Mouse (Mus musculus): Measurements from ENCODE around the gene Lrrc75a. TPM values are rescaled to one million over a fixed set of nuclear protein-coding genes. Genes with fewer than 3 reads are reported as not detected.
A peak's percentile ranks its signal among the peaks of the same experiment; 100 is the strongest.

Lrrc75a gene
- polyA plus RNA-seq, 1 experiment = 109 TPM

- Histone ChIP-seq H3K27me3 (ENCODE audit: control insufficient read depth, insufficient read depth, low read length) (no peaks in the 10 kb centered on the region), H3K4me3 (ENCODE audit: low read depth, low read length) (no peak overlapping the region), H3K4me1 (ENCODE audit: control insufficient read depth, insufficient read depth, insufficient read length, low read length) (peaks cover 27% of the 10 kb centered on the region; the same call in 1 of the 2 replicates), H3K36me3 (ENCODE audit: control insufficient read depth, insufficient read depth, low read length) (no peaks in the 10 kb centered on the region), H3K27ac (ENCODE audit: insufficient read depth, low read depth, low read length) (peak overlapping the region; percentile 88)
- TF ChIP-seq CTCF (IDR thresholded peaks at IDR 0.05; ENCODE audit: extremely low read depth, insufficient read length, insufficient replicate concordance, low read depth, low read length) = no peak
- WGBS = 16% methylated on average over 11 of the region's 11 CpGs
Observed at GRCm38 (mm10) chr11:62630225-62630821, 18.0 kb downstream of the Lrrc75a start.

- WGBS = 12% methylated on average over 9 of the region's 9 CpGs
- no peaks in the 10 kb centered on the region for H3K27me3 ChIP-seq (ENCODE audit: control insufficient read depth, insufficient read depth, low read length)
- peak overlapping the region; percentile 88 for H3K27ac ChIP-seq (ENCODE audit: insufficient read depth, low read depth, low read length)
- no peak overlapping the region for H3K4me3 ChIP-seq (ENCODE audit: low read depth, low read length)
- TF ChIP-seq CTCF (IDR thresholded peaks at IDR 0.05; ENCODE audit: extremely low read depth, insufficient read length, insufficient replicate concordance, low read depth, low read length) (no peak; the same call in 1 of the 2 replicates), POLR2A (IDR thresholded peaks at IDR 0.05; ENCODE audit: low read depth, low read length) (0 out of 2 replicates have a peak, but pooled peaks have one; percentile 26)
- H3K4me1 ChIP-seq (ENCODE audit: control insufficient read depth, insufficient read depth, insufficient read length, low read length) = peaks cover 27% of the 10 kb centered on the region; the same call in 1 of the 2 replicates
- H3K36me3 ChIP-seq (ENCODE audit: control insufficient read depth, insufficient read depth, low read length) = no peaks in the 10 kb centered on the region
Observed at GRCm38 (mm10) chr11:62629352-62630224, 18.7 kb downstream of the Lrrc75a start.

DNA sequence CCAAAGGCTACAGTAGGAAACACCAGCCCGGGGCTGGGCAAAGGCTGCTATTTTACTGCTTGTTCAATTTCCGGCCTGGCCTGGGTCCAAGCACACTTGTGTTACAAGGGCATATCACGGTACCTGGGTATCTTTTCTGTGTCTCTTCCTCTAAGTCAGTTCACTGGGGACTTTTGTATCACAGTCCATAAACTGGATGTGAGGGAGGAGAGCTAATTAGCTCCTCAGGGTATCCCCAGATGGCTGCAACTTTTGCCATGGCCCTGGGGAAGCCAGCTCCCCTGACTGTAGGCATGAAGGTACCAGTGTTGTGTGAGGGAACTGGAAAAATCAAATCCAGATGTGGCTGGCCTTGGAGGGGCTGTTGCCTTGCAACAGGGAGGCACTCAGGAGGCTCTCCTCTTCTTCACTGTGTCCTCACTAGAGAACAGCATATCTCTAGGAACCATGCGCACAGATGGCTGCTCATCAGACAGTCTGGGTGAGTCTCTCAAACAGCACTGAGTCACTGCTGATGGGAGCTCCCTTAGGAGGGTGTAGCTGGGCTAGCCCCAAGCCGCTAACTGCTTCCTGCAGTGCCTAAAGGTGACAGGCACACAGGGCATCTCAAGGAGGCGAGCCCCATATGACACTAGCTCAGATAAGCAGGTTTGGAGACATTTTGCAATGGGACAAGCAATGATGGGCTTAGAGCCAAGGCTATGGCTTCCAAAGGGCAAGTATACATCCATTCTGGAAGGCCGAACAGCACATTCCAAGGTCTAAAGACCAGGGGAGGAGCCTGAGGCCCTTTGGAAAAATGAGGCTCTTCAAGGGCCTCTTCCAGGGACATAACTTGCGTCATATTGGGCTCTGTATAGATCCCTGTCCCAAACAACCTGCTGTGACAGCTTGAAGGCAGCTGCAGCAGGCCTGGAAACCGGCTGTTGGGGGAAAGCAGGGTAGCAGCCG lies 23.7 kb downstream of the Lrrc75a start:
- no peaks in the 10 kb centered on the region for H3K27me3 ChIP-seq (ENCODE audit: control insufficient read depth, insufficient read depth, low read length)
- H3K4me1 ChIP-seq (ENCODE audit: control insufficient read depth, insufficient read depth, insufficient read length, low read length) = peaks cover 30% of the 10 kb centered on the region
- peak overlapping the region; percentile 98 for H3K27ac ChIP-seq (ENCODE audit: insufficient read depth, low read depth, low read length)
- H3K36me3 ChIP-seq (ENCODE audit: control insufficient read depth, insufficient read depth, low read length) = peaks cover 9% of the 10 kb centered on the region
- H3K4me3 ChIP-seq (ENCODE audit: low read depth, low read length) = no peak overlapping the region
- 22% methylated on average over 10 of the region's 10 CpGs for WGBS
- TF ChIP-seq CTCF (IDR thresholded peaks at IDR 0.05; ENCODE audit: extremely low read depth, insufficient read length, insufficient replicate concordance, low read depth, low read length) = no peak
- TF ChIP-seq POLR2A (IDR thresholded peaks at IDR 0.05; ENCODE audit: low read depth, low read length) = no peak

DNA sequence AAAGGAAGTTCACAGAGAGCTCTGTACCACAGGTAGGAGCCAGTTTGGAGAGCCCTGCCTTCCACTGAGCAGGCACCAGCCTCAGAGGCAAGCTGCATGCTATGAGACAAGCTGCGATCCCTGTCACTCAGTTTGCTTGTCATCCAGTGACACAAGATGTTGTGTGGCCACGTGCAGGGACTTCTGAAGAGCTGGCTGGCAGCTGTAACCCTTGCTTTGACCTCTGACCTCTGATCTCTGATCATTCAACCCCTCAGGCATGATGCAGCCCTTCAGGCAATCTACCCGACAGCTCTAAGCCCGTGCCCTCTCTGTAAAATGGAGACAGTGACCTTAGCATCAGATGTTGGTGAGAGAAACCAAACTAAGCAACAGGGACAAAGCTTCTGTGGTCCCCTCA lies 25.5 kb downstream of the Lrrc75a start:
- peaks cover 21% of the 10 kb centered on the region for H3K36me3 ChIP-seq (ENCODE audit: control insufficient read depth, insufficient read depth, low read length)
- 50% methylated on average over 4 of the region's 4 CpGs for WGBS

GRCm38 (mm10) chr11:62621586-62622283 lies 26.6 kb downstream of the Lrrc75a start:
- TF ChIP-seq POLR2A (IDR thresholded peaks at IDR 0.05; ENCODE audit: low read depth, low read length) (no peak), CTCF (IDR thresholded peaks at IDR 0.05; ENCODE audit: extremely low read depth, insufficient read length, insufficient replicate concordance, low read depth, low read length) (no peak)
- Histone ChIP-seq H3K4me1 (ENCODE audit: control insufficient read depth, insufficient read depth, insufficient read length, low read length) (peaks cover 24% of the 10 kb centered on the region), H3K36me3 (ENCODE audit: control insufficient read depth, insufficient read depth, low read length) (peaks cover 23% of the 10 kb centered on the region), H3K4me3 (ENCODE audit: low read depth, low read length) (no peak overlapping the region), H3K27ac (ENCODE audit: insufficient read depth, low read depth, low read length) (no peak overlapping the region), H3K27me3 (ENCODE audit: control insufficient read depth, insufficient read depth, low read length) (no peaks in the 10 kb centered on the region)
- WGBS = 85% methylated on average over 4 of the region's 4 CpGs

More for the DNA sequence above, 25.5 kb downstream of the Lrrc75a start:
- TF ChIP-seq CTCF (IDR thresholded peaks at IDR 0.05; ENCODE audit: extremely low read depth, insufficient read length, insufficient replicate concordance, low read depth, low read length) = no peak
- TF ChIP-seq POLR2A (IDR thresholded peaks at IDR 0.05; ENCODE audit: low read depth, low read length) = no peak
- no peaks in the 10 kb centered on the region for H3K27me3 ChIP-seq (ENCODE audit: control insufficient read depth, insufficient read depth, low read length)
- peak overlapping the region; percentile 91 for H3K27ac ChIP-seq (ENCODE audit: insufficient read depth, low read depth, low read length)
- peaks cover 24% of the 10 kb centered on the region for H3K4me1 ChIP-seq (ENCODE audit: control insufficient read depth, insufficient read depth, insufficient read length, low read length)
- no peak overlapping the region for H3K4me3 ChIP-seq (ENCODE audit: low read depth, low read length)

DNA sequence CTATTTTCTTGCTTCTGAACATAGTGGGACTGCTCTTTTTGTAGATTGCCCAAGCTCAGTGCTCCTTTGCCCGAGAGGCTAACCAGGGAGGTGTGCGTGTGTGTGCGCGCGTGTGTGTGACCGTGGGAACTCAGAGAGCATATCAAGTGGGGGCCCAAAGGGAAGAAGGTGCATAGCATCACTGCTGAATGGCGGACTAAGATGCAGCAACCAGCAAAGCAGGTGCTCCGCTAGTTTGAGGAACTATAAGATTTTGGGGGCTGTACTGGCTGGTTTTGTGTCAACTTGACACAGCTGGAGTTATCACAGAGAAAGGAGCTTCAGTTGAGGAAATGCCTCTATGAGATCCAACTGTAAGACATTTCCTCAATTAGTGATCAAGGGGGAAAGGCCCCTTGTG lies 27.2 kb downstream of the Lrrc75a start:
- Histone ChIP-seq H3K27ac (ENCODE audit: insufficient read depth, low read depth, low read length) (no peak overlapping the region), H3K4me1 (ENCODE audit: control insufficient read depth, insufficient read depth, insufficient read length, low read length) (peaks cover 24% of the 10 kb centered on the region), H3K27me3 (ENCODE audit: control insufficient read depth, insufficient read depth, low read length) (no peaks in the 10 kb centered on the region), H3K36me3 (ENCODE audit: control insufficient read depth, insufficient read depth, low read length) (peaks cover 23% of the 10 kb centered on the region), H3K4me3 (ENCODE audit: low read depth, low read length) (no peak overlapping the region)
- 87% methylated on average over 8 of the region's 8 CpGs for WGBS
- TF ChIP-seq POLR2A (IDR thresholded peaks at IDR 0.05; ENCODE audit: low read depth, low read length) (no peak), CTCF (IDR thresholded peaks at IDR 0.05; ENCODE audit: extremely low read depth, insufficient read length, insufficient replicate concordance, low read depth, low read length) (no peak)

Measured in small intestine, adult 2 months (tissue).